Mouse (Mus musculus): ENCODE measurements around the gene Zscan21.
A peak's percentile ranks its signal among the peaks of the same experiment; 100 is the strongest.

Gene Zscan21

DNA sequence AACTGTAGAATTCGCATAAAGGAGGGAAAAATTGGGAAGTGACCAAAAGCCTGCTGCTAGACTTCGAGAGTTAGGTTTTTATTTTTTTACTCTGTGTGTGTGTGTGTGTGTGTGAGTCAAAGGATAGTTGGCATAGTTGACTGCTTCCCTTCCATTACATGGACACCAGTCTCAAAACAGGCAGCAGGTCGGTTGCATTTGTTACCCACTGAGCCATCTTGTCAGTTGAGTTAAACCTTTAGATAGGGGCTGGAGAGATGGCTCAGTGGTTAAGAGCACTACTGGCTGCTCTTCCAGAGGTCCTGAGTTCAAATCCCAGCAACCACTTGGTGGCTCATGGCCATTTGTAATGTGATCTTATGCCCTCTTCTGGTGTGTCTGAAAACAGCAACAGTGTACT is 1.3 kb downstream of the Zscan21 start:
- no peak for DNase-seq (ENCODE audit: low spot score)

DNA sequence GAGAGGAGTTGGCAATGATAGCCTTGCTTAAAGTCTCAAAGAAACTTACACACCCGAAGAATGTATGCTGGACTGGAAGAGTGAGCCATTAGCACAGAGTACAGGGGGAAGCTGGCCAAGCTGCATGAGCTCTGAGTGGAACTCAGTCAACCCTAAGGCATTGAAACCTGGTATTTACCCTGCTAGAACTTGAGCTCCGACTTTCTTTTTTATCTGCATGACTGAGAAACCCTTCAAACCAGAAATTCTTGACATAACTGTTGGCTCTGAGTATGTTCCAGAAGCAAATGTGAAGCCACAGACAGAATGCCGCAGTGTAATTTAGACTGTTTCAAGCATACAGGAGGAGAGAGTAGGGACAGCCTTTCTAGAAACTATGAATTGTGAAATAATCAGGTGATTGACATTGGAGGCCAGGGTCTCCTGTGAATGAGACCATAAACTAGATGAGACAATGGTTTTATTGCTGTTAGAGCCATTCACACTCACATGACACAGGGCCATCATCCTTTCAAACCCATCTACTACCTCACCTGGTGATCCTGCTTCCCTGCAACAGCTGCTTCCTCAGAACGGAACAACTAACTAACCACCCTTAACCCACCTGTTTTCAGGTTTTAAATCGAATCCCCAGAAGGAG is 15.8 kb downstream of the Zscan21 start:
- peak; percentile 43 for DNase-seq (ENCODE audit: low spot score)

DNA sequence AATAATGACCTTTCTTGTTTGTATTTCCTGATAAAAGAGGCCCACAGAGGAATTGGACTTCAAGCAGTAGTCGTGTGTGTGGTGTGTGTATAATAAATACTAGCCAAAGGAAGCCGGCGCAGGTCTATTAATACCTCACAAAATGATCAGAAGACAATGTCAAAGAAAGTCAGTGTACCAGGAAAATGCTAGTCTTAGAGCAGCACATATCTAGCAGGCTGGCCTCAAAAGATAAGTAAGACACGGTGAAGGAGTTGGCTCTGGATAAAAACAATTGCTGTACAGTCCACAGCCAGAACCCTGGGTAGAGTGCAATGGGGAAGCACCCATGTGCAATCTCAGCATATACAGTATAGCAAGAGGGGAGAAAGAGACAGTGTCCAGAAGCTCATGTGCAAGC is 20.6 kb downstream of the Zscan21 start:
- DNase-seq (ENCODE audit: low spot score) = no peak

DNA sequence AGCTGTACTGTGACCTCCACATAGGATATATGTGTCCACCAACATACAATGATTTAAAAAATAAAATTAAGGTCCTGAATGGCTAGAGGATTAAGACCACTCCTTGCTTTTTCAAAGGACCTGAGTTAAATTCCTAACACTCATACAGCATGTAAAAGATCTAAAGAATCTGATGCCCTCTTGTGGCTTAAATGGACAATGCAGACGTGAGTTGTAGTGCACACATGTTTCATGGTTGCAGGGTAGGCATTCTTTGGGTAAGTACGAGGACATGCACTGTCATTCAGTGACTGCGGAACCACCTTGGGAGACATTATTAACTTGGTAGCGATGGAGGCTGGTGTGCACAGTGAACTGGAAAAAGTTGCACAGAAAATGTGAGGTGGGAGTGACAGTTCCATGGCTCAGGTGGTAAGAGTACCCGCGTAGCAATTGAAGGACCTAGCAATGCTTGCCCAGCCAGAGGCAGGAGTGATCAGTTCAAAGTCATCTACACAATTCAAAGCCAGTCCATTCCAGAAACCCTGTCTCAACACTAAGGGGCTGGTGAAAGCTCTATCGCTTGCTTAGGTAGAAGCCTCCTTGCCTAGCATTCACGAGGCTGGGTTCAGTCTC is 21.3 kb downstream of the Zscan21 start:
- peak; percentile 35 for DNase-seq (ENCODE audit: low spot score)

DNA sequence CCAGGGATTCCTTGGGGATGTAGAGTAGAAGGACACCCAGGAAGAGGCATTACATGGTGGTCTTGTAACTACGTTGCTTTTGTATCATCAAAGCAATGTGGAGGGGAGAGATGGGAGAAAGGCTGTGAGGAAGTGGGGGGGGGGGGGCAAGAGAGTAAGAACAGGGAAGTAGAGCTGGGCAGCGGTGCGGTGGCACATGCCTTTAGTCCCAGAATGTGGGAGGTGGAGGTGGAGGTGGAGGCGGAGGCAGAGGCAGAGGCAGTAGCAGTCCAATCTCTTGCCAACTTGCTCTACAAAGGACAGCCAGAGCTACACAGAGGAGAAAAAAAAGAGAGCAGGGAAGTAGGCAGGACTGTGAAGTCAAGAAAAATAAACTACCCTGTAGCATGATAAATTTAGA is 21.9 kb downstream of the Zscan21 start:
- DNase-seq (ENCODE audit: low spot score) = no peak

DNA sequence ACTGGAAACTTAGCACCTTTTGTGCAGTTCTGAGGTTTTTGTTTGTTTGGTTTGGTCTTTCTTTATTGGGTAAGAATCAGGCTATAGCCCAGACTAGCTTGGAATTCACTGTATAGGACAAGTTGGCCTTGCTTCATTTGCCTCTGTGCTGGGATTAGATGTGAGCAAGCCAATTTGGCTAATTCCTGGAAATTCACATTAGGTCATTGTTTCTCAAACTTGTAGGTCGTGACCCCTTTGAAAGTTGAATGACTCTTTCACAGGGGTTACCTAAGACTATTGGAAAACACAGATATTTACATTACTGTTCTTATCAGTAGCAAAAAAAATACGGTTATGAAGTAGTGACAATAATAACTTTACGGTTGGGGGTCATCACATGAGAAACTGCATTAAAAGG is 37.7 kb downstream of the Zscan21 start:
- DNase-seq (ENCODE audit: low spot score) = no peak

DNA sequence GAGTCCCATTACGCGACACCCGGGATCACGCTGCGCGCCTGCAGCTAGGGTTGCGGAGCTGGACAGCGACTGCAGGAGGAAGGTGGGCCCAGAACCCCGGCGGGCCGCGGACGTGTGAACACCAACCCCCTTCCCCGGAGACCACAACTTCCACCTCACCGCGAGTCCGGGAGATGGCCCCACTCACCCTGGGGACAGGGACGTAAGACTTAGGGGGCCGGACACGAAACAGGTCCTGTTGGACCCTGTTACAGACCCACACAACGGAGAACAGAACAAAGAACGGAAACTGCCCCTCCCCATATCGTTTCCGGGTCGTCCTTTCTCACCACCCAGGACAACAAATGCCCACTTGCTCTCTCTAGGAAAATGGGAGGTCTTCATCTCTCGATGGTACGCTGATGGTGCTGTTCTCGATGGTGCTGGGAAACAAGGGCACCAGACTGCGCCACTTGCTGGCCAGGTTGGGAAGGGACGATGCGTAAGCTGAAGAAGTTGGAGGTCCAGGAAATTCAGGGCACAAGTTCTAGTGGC is 38.8 kb downstream of the Zscan21 start, which contains the start of gene Zfp113:
Gene Zfp113 (minus strand): TSS at position 302 of the 534 bp plus-strand sequence.
- DNase-seq (ENCODE audit: low spot score) = peak; percentile 96

DNA sequence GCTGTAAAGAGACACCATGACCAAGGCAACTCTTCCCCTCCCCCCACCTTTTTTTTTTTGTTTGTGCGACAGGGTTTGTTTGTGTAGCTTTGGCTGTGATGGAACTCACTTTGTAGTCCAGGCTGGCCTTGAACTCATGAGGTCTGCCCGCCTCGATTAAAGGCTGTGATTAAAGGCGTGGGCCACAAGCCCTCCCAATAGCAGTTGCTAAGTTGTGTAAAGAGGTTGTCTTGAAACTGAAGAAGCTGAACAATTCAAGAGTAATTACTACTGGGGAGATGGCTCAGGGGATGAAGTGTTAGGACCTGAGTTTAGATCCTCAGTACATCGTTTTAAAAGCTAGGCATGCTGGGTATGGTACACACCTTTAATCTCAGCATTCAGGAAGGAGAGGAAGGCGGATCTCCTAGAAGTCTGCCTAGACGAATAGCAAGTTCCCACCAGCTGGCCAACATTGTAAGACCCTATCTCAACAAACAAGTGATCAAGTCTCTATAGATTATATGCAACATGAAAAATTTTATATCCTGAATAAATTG is 43.6 kb downstream of the Zscan21 start:
- no peak for DNase-seq (ENCODE audit: low spot score)

DNA sequence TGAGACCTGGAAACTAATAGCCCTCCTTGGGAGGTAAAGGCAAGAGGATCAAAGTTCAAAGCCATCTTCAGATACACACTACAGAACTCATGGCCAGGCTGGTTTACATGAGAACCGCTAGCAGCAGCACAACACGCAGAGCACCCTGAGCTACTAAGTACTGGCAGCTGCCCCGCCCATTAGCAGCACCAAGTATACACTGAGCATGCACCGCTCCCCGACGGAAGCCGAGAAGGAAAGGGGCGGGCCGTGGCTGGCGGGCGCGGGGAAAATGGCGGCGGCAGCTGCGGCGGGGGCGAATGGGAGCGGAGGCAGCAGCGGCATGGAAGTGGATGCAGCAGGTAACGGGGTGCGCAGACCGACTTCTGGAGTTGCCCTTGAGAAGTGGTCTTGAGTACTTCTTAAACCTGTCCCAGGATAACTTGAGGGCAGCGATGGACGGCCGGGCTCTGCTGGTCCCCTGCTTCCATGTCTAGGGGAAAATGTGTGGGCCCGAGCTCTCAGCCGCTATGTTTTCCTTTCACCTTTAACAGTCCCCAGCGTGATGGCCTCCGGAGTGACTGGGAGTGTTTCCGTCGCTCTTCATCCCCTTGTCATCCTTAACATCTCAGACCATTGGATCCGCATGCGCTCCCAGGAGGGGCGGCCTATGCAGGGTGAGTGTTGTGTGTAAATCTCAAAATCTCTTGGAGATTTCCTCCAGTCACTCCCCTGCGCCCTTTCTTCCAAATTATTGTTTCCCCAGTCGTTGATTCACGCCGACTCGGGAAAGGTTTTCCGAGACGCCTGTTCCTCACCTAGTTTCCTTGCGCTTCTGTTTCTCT is 44.4 kb downstream of the Zscan21 start, which contains the start of gene Cops6:
Gene Cops6 (plus strand): TSS at position 230 of the 824 bp plus-strand sequence.
- DNase-seq (ENCODE audit: low spot score) = peak; percentile 95

DNA sequence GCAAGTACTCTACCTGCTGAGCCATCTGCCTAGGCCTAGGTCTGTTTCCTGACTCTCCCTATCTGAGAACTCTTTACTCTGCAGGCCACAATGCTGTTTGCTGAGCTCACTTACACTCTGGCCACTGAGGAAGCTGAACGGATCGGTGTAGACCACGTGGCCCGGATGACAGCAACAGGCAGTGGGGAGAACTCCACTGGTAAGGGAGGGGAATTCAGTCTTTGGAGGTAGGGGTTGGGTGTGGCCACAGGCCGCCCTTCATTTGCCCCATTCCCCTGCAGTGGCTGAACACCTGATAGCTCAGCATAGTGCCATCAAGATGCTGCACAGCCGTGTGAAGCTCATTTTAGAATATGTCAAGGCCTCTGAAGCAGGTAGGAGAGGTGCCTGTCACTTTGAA is 46.3 kb downstream of the Zscan21 start:
- DNase-seq (ENCODE audit: low spot score) = no peak

DNA sequence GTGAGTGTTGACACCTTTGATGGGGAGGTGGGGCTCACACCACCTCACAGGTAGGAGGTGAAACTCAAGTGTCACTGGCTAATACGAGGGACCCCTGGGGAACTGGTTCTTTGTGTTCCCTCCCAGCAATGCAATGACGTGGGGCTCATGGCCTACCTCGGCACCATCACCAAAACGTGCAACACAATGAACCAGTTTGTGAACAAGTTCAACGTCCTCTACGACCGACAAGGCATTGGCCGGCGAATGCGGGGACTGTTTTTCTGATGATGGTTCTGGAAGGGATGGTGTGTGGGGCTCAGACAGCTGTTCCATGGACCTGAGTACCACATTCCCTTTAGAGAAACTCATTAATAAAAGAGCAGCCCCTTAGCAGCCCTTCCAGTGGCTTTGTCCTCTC is 46.9 kb downstream of the Zscan21 start:
- DNase-seq (ENCODE audit: low spot score) = no peak

DNA sequence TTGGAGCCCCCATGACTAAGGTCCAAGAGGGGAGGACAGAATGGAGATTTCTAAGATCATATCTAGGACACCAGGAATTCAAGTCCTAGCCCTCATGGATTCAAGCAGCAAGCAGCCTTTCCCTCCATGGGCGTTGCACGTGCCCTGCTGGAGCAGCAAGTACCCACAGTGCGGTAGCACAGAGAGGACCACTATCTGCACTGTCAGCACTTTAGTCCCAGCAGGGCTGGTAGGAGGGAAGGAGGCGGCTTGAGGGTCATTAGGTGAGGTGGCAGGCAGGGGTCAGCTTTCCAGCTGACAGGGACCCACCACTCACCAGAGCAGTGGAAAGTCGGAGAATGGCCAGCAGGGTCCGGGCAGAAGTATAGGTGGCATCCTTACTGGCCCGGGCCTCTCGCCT is 48.9 kb downstream of the Zscan21 start:
- no peak for DNase-seq (ENCODE audit: low spot score)

DNA sequence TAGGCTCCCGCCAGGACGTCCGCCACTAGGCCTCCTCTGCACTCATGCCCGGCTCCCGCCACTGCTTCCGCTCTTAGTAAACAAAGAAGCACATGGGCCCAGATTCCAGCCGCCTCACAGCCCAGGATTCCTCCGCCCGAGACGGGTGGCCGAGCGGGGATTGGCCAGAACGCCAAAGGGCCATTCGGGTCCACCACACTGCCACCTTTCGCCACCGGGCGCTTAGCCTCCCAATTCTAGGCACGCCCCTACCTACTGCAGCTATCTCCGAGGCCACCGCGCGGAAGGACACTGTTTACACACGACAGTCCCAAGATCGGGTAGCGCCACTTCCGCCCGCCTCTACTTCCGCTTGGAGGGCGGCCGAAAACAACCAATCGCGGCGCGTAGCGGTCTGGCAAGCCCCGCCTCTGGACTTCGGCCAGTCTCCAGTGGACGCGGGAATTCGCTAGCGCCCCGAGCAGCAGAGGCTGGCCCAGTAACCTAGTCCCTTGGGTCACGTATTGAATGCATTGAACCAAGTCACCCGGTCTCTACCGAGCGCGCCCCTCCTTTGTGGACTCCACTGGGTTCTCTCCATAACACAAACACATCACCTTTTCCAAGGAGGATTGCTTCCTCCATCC is 54.3 kb downstream of the Zscan21 start:
- DNase-seq (ENCODE audit: low spot score) = peak; percentile 97

DNA sequence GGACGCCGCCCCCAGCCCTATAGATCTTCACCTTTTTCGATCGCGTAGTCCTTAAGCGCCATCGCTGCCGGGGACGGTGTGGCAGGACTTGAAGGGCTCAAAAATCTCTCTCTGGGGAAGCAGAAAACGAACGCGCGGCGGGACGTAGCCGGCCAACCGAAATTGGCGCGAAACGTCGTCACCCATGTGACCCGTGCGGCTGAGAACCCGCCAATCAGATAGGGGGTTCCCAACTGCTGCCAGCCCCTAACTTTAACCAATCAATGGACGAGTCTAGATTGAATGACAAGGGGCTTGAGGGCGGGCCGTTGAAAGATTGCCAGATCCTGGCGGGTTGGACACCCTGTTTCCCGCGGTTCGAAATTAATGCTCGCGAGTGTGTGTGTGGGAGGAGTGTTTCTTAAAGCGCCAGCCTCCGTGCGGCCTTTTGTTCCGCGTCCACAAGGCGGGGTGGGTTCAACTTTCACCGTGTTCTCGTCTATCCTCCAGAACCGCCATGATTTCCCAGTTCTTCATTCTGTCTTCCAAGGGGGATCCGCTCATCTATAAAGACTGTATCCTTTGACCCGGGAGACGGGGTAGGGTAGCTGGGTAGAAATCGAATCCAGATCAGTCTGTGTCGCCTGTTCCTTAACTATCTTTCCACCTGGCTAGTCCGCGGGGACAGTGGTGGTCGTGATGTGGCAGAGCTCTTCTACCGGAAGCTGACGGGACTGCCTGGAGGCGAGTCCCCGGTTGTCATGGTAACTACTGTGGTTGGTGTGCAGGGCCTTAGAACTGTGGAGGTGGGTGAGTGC is 55.2 kb downstream of the Zscan21 start, which contains the start of the genes Ap4m1 and Mcm7:
Gene Ap4m1 (plus strand): TSS at position 308 of the 797 bp plus-strand sequence.
Gene Mcm7 (minus strand): TSS at position 728 of the 797 bp plus-strand sequence.
- peak; percentile 99 for DNase-seq (ENCODE audit: low spot score)

DNA sequence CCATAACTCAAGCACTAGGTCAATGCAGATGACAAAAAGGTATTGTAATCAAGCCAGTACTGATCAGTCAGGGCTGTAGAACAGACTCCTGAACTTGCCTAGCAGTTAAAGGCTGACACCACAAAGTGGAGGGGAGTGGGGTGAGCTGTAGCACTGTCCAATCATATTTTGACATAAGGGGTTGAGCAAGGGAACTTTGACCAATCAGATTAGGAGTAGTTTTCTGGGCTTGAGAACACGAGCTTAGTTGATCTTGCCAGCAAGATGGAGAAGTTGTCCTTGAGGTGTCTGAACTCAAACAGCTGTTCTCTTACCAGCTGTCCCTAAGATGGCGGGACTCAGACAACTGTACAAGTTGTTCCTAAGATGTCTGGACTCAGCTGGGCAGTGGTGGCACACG is 56.5 kb downstream of the Zscan21 start:
- DNase-seq (ENCODE audit: low spot score) = no peak
